Comparison of ENCODE assay signal across 19 mouse cellular contexts in genomic region chr9:25243926-25244657, GRCm38 (mm10). TPM values are rescaled to one million over a fixed set of nuclear protein-coding genes. Genes with fewer than 3 reads are reported as not detected.
A peak's percentile ranks its signal among the peaks of the same experiment; 100 is the strongest.
DNase-seq lines count a peak whose midpoint lies in the region; ATAC-seq and TF ChIP-seq lines count a peak whose summit lies in the region.
"Had no signal": no experiment of that assay in that cellular context is flagged by ENCODE, and none has a peak within 500 bp of the region (broad histone marks: within the 10 kb centered on the region; RNA-seq: fewer than 3 reads in every experiment).

No protein-coding gene starts in this region.

- no peak for TF ChIP-seq POLR2A in bone marrow macrophage, adult 2 months (IDR thresholded peaks at IDR 0.05; ENCODE audit: borderline replicate concordance, low read depth, low read length)

- H3K4me3 ChIP-seq in heart, embryonic 13.5 days, result no peak overlapping the region
- H3K4me3 ChIP-seq in bone marrow macrophage, adult 2 months (ENCODE audit: insufficient read depth, low read length), result no peak overlapping the region
- H3K4me3 ChIP-seq: neural tube, embryonic 13.5 days; stomach, embryonic 15.5 days had no signal

- no peaks in the 10 kb centered on the region for H3K27me3 ChIP-seq in heart, embryonic 13.5 days (replicated peaks)
- H3K27me3 ChIP-seq: neural tube, embryonic 13.5 days; stomach, embryonic 15.5 days had no signal

- TF ChIP-seq CTCF in bone marrow macrophage, adult 2 months (IDR thresholded peaks at IDR 0.05; ENCODE audit: low read depth, low read length), result no peak

- DNase-seq in heart, adult 18-20 months, result no peak
- peak; percentile 7 for DNase-seq in urinary bladder, postnatal 25 days (ENCODE audit: low spot score)
- DNase-seq in urinary bladder, postnatal 4 days (ENCODE audit: low spot score in 2 of 2), result no peak
- peak; percentile 30 for DNase-seq in yolk sac, embryonic 10.5 days (ENCODE audit: low spot score)
- DNase-seq in frontal cortex, postnatal 25 days (ENCODE audit: low spot score in 2 of 2), result no peak
- DNase-seq in MN1 (ENCODE audit: low spot score), result no peak
- DNase-seq: cerebellum, adult 9-11 months; gastrocnemius, postnatal 10 days; heart, adult 11 months; left cerebral cortex, postnatal 4 days; liver; lung, adult 18-20 months had no signal

- WGBS in heart, embryonic 13.5 days, result 45% methylated on average over 4 of the region's 4 CpGs

- ATAC-seq in heart, embryonic 13.5 days (ENCODE audit: extremely low read depth, insufficient number of reproducible peaks, low FRiP score, low TSS enrichment), result no peak
- ATAC-seq: hindbrain, embryonic 16.5 days; intestine, embryonic 16.5 days had no signal

- no peak overlapping the region for H3K9ac ChIP-seq in heart, embryonic 13.5 days
- H3K9ac ChIP-seq: neural tube, embryonic 13.5 days; stomach, embryonic 15.5 days had no signal

- peaks cover 12% of the 10 kb centered on the region for H3K4me1 ChIP-seq in heart, embryonic 13.5 days
- H3K4me1 ChIP-seq in bone marrow macrophage, adult 2 months (ENCODE audit: control insufficient read depth, insufficient read depth, low read length), result peaks cover 9% of the 10 kb centered on the region
- H3K4me1 ChIP-seq: neural tube, embryonic 13.5 days; stomach, embryonic 15.5 days had no signal

- no peaks in the 10 kb centered on the region for H3K9me3 ChIP-seq in heart, embryonic 13.5 days
- H3K9me3 ChIP-seq: neural tube, embryonic 13.5 days; stomach, embryonic 15.5 days had no signal

- H3K27ac ChIP-seq in heart, embryonic 13.5 days (replicated peaks), result peak overlapping the region; percentile 12; the same call in 1 of the 2 replicates
- peak overlapping the region; percentile 42; the same call in 1 of the 2 replicates for H3K27ac ChIP-seq in bone marrow macrophage, adult 2 months (ENCODE audit: insufficient read depth, low read depth, low read length)
- H3K27ac ChIP-seq: neural tube, embryonic 13.5 days; stomach, embryonic 15.5 days had no signal

- H3K4me2 ChIP-seq in heart, embryonic 13.5 days, result no peak overlapping the region
- H3K4me2 ChIP-seq: midbrain, embryonic 11.5 days; neural tube, embryonic 13.5 days; stomach, embryonic 15.5 days had no signal

- no peaks in the 10 kb centered on the region for H3K36me3 ChIP-seq in heart, embryonic 13.5 days
- H3K36me3 ChIP-seq: neural tube, embryonic 13.5 days; stomach, embryonic 15.5 days had no signal

RNA-seq across cellular contexts. Expression of gene Sept7, which starts 8.1 kb away (rescaled TPM):
- polyA plus RNA-seq in heart, embryonic 13.5 days (2015; fragmentation: Nextera tagmentation; extraction: Ambion mirVana), result 247 and 264 TPM in 2 replicates
- total RNA-seq in heart, adult 18-20 months (2021), result 100 to 1,000 TPM; 114 to 115 TPM
- polyA plus RNA-seq in bone marrow macrophage, adult 2 months (2012; ENCODE audit: insufficient read depth, insufficient read length, missing spikeins), result 162 and 172 TPM in 2 replicates

Comparison
In these comparisons a context has a peak if more than half of its experiments do, and no peak if none do; other contexts are left out.
1. DNase-seq: peak in urinary bladder, postnatal 25 days (single experiment) and yolk sac, embryonic 10.5 days (single experiment); none in heart, adult 18-20 months (0 of 2), urinary bladder, postnatal 4 days (0 of 2), frontal cortex, postnatal 25 days (0 of 2) and MN1 (single experiment).